Mouse (Mus musculus) CH12.LX (cell line): ENCODE data around the gene Prrc2b. TPM values are rescaled to one million over a fixed set of nuclear protein-coding genes. Genes with fewer than 3 reads are reported as not detected.

Source experiments
- DNase-seq: peaks from one replicate; pipeline ENCODE4 v3.0.0-alpha.2; 2013; ENCODE audit errors: extremely low read depth
- H3K27ac ChIP-seq: 2 replicates; pipeline ENCODE4 v1.5.1; 2012; ENCODE audit warnings: low read depth, mild to moderate bottlenecking, control low read depth, moderate library complexity; ENCODE audit not compliant: insufficient read depth
- H3K27me3 ChIP-seq: replicated peaks from 2 replicates; pipeline ENCODE3; 2012; ENCODE audit warnings: inconsistent platforms
- H3K36me3 ChIP-seq, 2 experiments: replicated peaks in 1 of 2; 2 replicates each; pipeline versions ENCODE3 to v1.6.1; 2012; ENCODE audit warnings: inconsistent platforms in 1 of 2, low read length in 1 of 2, mild to moderate bottlenecking in 1 of 2, mixed read lengths in 1 of 2, moderate library complexity in 1 of 2; ENCODE audit not compliant: control insufficient read depth in 1 of 2, insufficient read depth in 1 of 2
- H3K4me1 ChIP-seq, 2 experiments: 2 replicates each; pipeline ENCODE4 v1.6.1; 2012; ENCODE audit warnings: inconsistent platforms in 1 of 2, moderate library complexity in 1 of 2; ENCODE audit not compliant: insufficient read depth in 2 of 2, control insufficient read depth in 1 of 2
- H3K4me2 ChIP-seq: 2 replicates; pipeline ENCODE4 v1.6.1; 2012; ENCODE audit warnings: low read depth, mild to moderate bottlenecking, control low read depth; ENCODE audit not compliant: poor library complexity, insufficient read depth, severe bottlenecking
- H3K4me3 ChIP-seq, 3 experiments: fragments of 150-350 bp in 1 of 3; sonication (generic) in 1 of 3; replicated peaks in 1 of 3; 2 replicates each; pipeline versions ENCODE3 to v1.5.1; 2011 to 2012; ENCODE audit warnings: low read depth in 2 of 3, low read length in 2 of 3, mild to moderate bottlenecking in 2 of 3, moderate library complexity in 2 of 3, control low read depth in 1 of 3, improper control_type of control experiment in 1 of 3, inconsistent platforms in 1 of 3, mixed read lengths in 1 of 3; ENCODE audit not compliant: poor library complexity in 1 of 3
- H3K79me2 ChIP-seq: replicated peaks from 2 replicates; pipeline ENCODE4 v1.6.1; 2012; ENCODE audit warnings: mild to moderate bottlenecking, moderate library complexity; ENCODE audit not compliant: control insufficient read depth, poor library complexity, insufficient read depth, severe bottlenecking; ENCODE audit errors: extremely low read depth
- H3K9ac ChIP-seq: 2 replicates; pipeline ENCODE4 v1.6.1; 2012; ENCODE audit warnings: low read depth, mild to moderate bottlenecking, control low read depth, moderate library complexity; ENCODE audit not compliant: insufficient read depth
- H3K9me3 ChIP-seq: replicated peaks from 2 replicates; pipeline ENCODE3; 2012; ENCODE audit warnings: low read length, inconsistent platforms, mixed read lengths
- BHLHE40 ChIP-seq: IDR thresholded peaks from 2 replicates; pipeline ENCODE4 v1.6.1; 2011; ENCODE audit warnings: mild to moderate bottlenecking, low read depth, low read length, improper control_type of control experiment
- CHD2 ChIP-seq: IDR thresholded peaks from 2 replicates; pipeline ENCODE4 v1.6.1; 2011; ENCODE audit warnings: low read length, improper control_type of control experiment
- CTCF ChIP-seq, 2 experiments: IDR thresholded peaks in 1 of 2; conservative IDR thresholded peaks in 1 of 2; 2 replicates each; pipeline ENCODE4 v1.5.1; 2011 to 2012; ENCODE audit warnings: low read depth in 2 of 2, low read length in 2 of 2, improper control_type of control experiment in 1 of 2, inconsistent platforms in 1 of 2, mild to moderate bottlenecking in 1 of 2, moderate library complexity in 1 of 2
- ELF1 ChIP-seq: IDR thresholded peaks from 2 replicates; pipeline ENCODE4 v1.6.1; 2014; ENCODE audit warnings: low read depth, mild to moderate bottlenecking, inconsistent platforms, low read length, improper control_type of control experiment
- GABPA ChIP-seq: IDR thresholded peaks from 2 replicates; pipeline ENCODE4 v1.6.1; 2012; ENCODE audit warnings: low read depth, low read length, improper control_type of control experiment, inconsistent platforms; ENCODE audit not compliant: insufficient replicate concordance
- HCFC1 ChIP-seq: IDR thresholded peaks from 2 replicates; pipeline ENCODE4 v1.6.1; 2012; ENCODE audit warnings: low read depth, mild to moderate bottlenecking, inconsistent platforms, low read length, improper control_type of control experiment
- JUN ChIP-seq: IDR thresholded peaks from 2 replicates; pipeline ENCODE4 v1.6.1; 2011; ENCODE audit warnings: low read depth, mild to moderate bottlenecking, low read length, improper control_type of control experiment, moderate library complexity; ENCODE audit not compliant: insufficient read depth
- JUND ChIP-seq: conservative IDR thresholded peaks from 2 replicates; pipeline ENCODE4 v1.6.1; 2011; ENCODE audit warnings: low read depth, low read length, improper control_type of control experiment
- KAT2A ChIP-seq: IDR thresholded peaks from 2 replicates; pipeline ENCODE4 v1.6.1; 2012; ENCODE audit warnings: low read length, improper control_type of control experiment, inconsistent platforms; ENCODE audit not compliant: insufficient replicate concordance
- MAFK ChIP-seq: IDR thresholded peaks from 2 replicates; pipeline ENCODE4 v1.6.1; 2011; ENCODE audit warnings: low read length, improper control_type of control experiment; ENCODE audit not compliant: insufficient replicate concordance
- MAX ChIP-seq: IDR thresholded peaks from 2 replicates; pipeline ENCODE4 v1.6.1; 2011; ENCODE audit warnings: low read length, improper control_type of control experiment
- MAZ ChIP-seq: IDR thresholded peaks from 2 replicates; pipeline ENCODE4 v1.6.1; 2012; ENCODE audit warnings: low read depth, mild to moderate bottlenecking, inconsistent platforms, low read length, improper control_type of control experiment, moderate library complexity
- MXI1 ChIP-seq: IDR thresholded peaks from 2 replicates; pipeline ENCODE4 v1.6.1; 2011; ENCODE audit warnings: mild to moderate bottlenecking, low read depth, low read length, improper control_type of control experiment
- NELFE ChIP-seq: IDR thresholded peaks from 2 replicates; pipeline ENCODE4 v1.6.1; 2011; ENCODE audit warnings: low read depth, low read length, improper control_type of control experiment
- POLR2AphosphoS2 ChIP-seq: IDR thresholded peaks from 2 replicates; pipeline ENCODE4 v1.6.1; 2011; ENCODE audit warnings: low read depth, low read length, improper control_type of control experiment
- RCOR1 ChIP-seq: conservative IDR thresholded peaks from 2 replicates; pipeline ENCODE4 v1.6.1; 2012; ENCODE audit warnings: low read depth, mild to moderate bottlenecking, inconsistent platforms, low read length, improper control_type of control experiment
- SIN3A ChIP-seq: IDR thresholded peaks from 2 replicates; pipeline ENCODE4 v1.6.1; 2012; ENCODE audit warnings: low read length, improper control_type of control experiment, inconsistent platforms
- TBP ChIP-seq: conservative IDR thresholded peaks from 2 replicates; pipeline ENCODE4 v1.6.1; 2011; ENCODE audit warnings: low read depth, low read length, improper control_type of control experiment
- USF1 ChIP-seq: IDR thresholded peaks from 2 replicates; pipeline ENCODE4 v1.6.1; 2014; ENCODE audit warnings: low read depth, mild to moderate bottlenecking, inconsistent platforms, low read length, improper control_type of control experiment
- USF2 ChIP-seq: conservative IDR thresholded peaks from 2 replicates; pipeline ENCODE4 v1.6.1; 2011; ENCODE audit warnings: low read depth, low read length, improper control_type of control experiment
- ZC3H11A ChIP-seq: IDR thresholded peaks from 2 replicates; pipeline ENCODE4 v1.6.1; 2012; ENCODE audit warnings: low read depth, mild to moderate bottlenecking, inconsistent platforms, low read length, improper control_type of control experiment
- dilution Hi-C: fragments of 300-500 bp; cut with MboI; formaldehyde crosslinking; loops from 2 replicates; pipeline ENCODE4 v1.14.3; 2020; ENCODE audit warnings: low sequenced_read_pairs; ENCODE audit not compliant: extremely low pct_unique_long_range_greater_than_20kb, extremely low pct_ligation_motif_present
- in situ Hi-C: fragments of 300-500 bp; cut with MboI; formaldehyde crosslinking; loops from 3 replicates; pipeline ENCODE4 v1.14.3; 2019; ENCODE audit warnings: low sequenced_read_pairs, low pct_ligation_motif_present, low pct_unique_long_range_greater_than_20kb, mixed read lengths
- polyA plus RNA-seq: library from polyadenylated mRNA; unstranded; fragments of >175 nt; gene quantifications from 2 replicates; pipeline ENCODE4 v1.2.1, GENCODE M21; 2012; ENCODE audit warnings: low read depth; ENCODE audit not compliant: insufficient read length
- total RNA-seq, 2 experiments: library from RNA; depleted of rRNA; stranded (reverse); fragments of 300-350 nt in 1 of 2; fragments of >200 nt in 1 of 2; gene quantifications; 2 replicates each; pipeline ENCODE4 v1.2.3; 2012 to 2014

Prrc2b gene
- total and polyA plus RNA-seq, 3 experiments: 7.6 to 59.9 (median 42.2) TPM

- H3K9me3 ChIP-seq: no peaks in the 10 kb centered on the region
- TF ChIP-seq SIN3A (no peak), JUN (no peak), CTCF (conservative IDR thresholded peaks at IDR 0.05 in 1 of 2, IDR thresholded peaks at IDR 0.05 in 1 of 2; ENCODE audit: low read depth in 2 of 2, low read length in 2 of 2) (no peak), TBP (no peak), MAX (no peak), ELF1 (no peak), MAZ (no peak), MXI1 (no peak), CHD2 (no peak)
- H3K9ac ChIP-seq: no peak overlapping the region
- H3K36me3 ChIP-seq: peaks cover 100% of the 10 kb centered on the region in 2 experiments
- no peak overlapping the region for H3K4me3 ChIP-seq
- in situ Hi-C loops (no loop called here), dilution Hi-C loops (no loop called here)
- no peak overlapping the region for H3K4me2 ChIP-seq
- DNase-seq: no peak
- H3K79me2 ChIP-seq: no peaks in the 10 kb centered on the region
- no peak overlapping the region for H3K27ac ChIP-seq
- H3K27me3 ChIP-seq: no peaks in the 10 kb centered on the region
- H3K4me1 ChIP-seq: peaks cover 7 to 33% of the 10 kb centered on the region in 2 experiments; a peak in 3 of 4 replicates
These were observed 67.9 kb downstream of the Prrc2b start for GRCm38 (mm10) chr2:32218541-32219334.

DNA sequence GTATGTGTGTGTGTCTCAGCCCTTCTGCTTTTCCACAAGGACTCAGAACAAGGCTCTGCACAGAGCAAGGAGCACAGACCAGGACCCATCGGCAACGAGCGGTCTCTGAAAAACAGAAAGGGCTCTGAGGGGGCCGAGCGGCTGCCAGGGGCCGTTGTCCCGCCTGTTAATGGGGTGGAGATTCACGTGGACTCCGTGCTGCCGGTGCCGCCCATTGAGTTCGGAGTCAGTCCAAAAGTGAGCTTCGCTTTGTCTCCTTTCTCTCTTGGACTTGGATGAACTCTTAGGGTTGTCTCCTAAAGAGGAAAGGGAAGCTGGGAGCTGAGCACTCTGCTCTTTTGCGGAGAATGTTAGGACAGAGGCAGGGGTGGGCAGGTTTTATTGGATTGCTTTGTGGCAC lies 68.6 kb downstream of the Prrc2b start:
- Histone ChIP-seq H3K27ac (no peak overlapping the region), H3K27me3 (no peaks in the 10 kb centered on the region)

More for the DNA sequence above, 68.6 kb downstream of the Prrc2b start:
- no peaks in the 10 kb centered on the region for H3K9me3 ChIP-seq
- dilution Hi-C loops (no loop called here), in situ Hi-C loops (no loop called here)
- H3K4me3 ChIP-seq: no peak overlapping the region
- H3K79me2 ChIP-seq: no peaks in the 10 kb centered on the region
- peaks cover 7 to 33% of the 10 kb centered on the region in 2 experiments; a peak in 3 of 4 replicates for H3K4me1 ChIP-seq
- peaks cover 100% of the 10 kb centered on the region in 2 experiments for H3K36me3 ChIP-seq
- H3K4me2 ChIP-seq: no peak overlapping the region
- DNase-seq: no peak
- no peak overlapping the region for H3K9ac ChIP-seq
- TF ChIP-seq JUN: no peak
- no peak for TF ChIP-seq CTCF (conservative IDR thresholded peaks at IDR 0.05 in 1 of 2, IDR thresholded peaks at IDR 0.05 in 1 of 2; ENCODE audit: low read depth in 2 of 2, low read length in 2 of 2)
- no peak for TF ChIP-seq RCOR1
- TF ChIP-seq BHLHE40: no peak
- no peak for TF ChIP-seq USF1
- TF ChIP-seq MAFK: no peak
- no peak for TF ChIP-seq HCFC1
- no peak for TF ChIP-seq KAT2A
- TF ChIP-seq POLR2AphosphoS2: no peak
- TF ChIP-seq GABPA: no peak
- no peak for TF ChIP-seq NELFE
- no peak for TF ChIP-seq JUND
- TF ChIP-seq ELF1: no peak
- no peak for TF ChIP-seq USF2
- no peak for TF ChIP-seq ZC3H11A
